Mouse (Mus musculus) ovary, postnatal 14 days (tissue): ENCODE measurements around the gene Ak7.

ENCODE experiments used
- DNase-seq: peaks from one replicate; pipeline ENCODE4 v3.0.0; 2022; ENCODE audit warnings: low spot score

Ak7 gene

DNA sequence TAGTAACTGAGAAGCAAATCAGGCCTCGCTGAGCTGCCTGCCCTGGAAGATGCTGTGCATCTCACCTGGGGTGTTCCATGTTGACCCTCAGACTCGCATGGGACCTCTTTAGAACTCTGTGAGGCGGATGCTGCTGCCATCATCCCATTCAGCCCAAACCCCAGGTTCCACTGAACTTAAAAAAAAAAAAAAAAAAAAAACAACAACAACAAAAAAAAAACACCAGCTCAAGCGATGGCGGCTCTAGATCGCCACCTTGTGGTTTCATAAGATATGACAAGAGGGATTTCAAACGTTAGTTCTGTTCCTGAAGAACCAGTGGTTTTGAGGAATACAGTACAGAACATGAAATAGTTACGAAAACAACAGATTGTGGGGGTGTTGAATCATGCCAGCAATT is 22.2 kb downstream of the Ak7 start:
- peak; percentile 16 for DNase-seq

- no peak for DNase-seq
Observed at GRCm38 (mm10) chr12:105730851-105731460, 25.2 kb downstream of the Ak7 start.

GRCm38 (mm10) chr12:105733370-105734159 is 27.8 kb downstream of the Ak7 start:
- DNase-seq: no peak

DNA sequence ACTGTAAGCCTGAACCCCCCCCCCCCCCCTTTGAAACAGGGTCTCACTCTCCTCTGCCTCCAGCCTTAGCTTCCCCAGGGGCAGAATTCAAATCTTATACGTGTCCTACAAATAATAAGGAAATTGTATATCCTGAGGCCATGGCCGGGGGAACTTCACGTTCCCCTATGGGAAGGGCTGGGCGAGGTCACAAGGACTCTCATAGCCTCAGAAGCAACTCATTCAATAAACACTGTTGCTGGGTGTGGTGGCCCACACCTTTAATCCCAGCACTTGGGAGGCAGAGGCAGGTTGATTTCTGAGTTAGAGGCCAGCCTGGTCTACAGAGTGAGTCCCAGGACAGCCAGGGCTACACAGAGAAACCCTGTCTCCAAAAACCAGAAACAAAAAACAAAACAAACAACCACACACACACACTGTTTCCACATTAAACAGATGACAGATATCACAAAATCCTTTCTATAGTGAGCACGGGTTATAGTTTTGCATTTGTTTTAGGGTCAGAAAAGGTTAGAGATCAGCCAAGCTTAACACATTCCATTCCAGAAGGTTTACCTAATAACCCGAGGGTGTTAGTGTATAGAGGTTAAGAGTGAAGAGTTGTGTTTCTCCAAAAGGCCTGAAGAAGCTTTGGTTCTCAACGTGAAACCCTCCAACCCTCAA is 29.6 kb downstream of the Ak7 start:
- no peak for DNase-seq

DNA sequence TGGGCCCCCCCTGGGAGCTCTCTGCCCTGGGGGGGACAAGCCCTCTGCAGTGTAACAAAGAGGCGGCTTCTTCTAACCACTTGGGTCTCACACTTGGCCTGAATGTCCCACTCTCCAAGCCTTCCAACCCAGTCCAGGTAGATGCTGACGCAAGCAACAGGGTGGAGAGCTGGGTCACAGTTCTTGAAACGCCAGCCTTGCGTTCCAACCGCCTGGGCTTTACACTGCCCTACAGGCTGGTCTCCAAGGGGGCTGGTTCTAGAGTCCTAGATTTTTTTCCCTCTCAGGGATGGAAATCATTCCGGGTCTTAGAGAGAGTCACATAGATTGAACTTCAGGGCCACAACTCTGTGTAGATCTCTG is 30.1 kb downstream of the Ak7 start:
- no peak for DNase-seq

GRCm38 (mm10) chr12:105738316-105739096 is 32.7 kb downstream of the Ak7 start:
- no peak for DNase-seq

GRCm38 (mm10) chr12:105739656-105740055 is 33.9 kb downstream of the Ak7 start:
- DNase-seq: no peak

- no peak for DNase-seq
Observed at GRCm38 (mm10) chr12:105748114-105748513, 42.3 kb downstream of the Ak7 start.

GRCm38 (mm10) chr12:105753813-105754212 is 48.0 kb downstream of the Ak7 start:
- DNase-seq: no peak

DNA sequence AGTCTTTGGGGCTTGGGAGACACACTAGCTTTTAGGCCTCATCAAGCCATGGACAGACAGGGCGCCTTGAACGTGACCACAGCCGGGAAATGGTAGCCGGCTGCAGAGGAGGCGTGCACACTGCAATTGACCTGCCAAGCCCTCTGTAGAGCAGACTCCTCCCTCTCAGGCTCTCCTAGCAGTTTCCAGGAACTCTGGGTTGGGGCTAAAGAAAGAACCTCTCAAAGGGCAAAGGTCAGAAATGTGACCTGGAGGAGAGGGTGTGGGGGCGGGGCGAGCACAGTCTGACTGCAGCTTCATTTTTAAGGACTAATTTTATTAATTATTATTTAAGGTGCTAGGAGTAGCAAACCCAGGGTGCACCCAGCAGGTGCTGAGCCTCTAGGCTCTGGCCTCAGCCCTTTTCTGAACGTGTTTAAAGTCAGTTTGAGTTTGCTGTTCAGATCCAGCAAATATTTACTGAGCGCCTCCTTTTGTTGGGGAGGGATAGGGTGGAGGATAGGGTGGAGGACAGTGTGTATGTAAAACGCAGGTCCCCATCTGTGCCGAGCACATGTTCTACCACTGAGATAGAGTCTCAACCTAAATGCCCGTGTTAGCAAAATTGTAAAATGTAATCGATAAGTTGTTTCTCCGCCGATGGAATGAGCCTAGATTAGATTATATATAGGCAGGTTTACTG is 52.2 kb downstream of the Ak7 start:
- no peak for DNase-seq

DNA sequence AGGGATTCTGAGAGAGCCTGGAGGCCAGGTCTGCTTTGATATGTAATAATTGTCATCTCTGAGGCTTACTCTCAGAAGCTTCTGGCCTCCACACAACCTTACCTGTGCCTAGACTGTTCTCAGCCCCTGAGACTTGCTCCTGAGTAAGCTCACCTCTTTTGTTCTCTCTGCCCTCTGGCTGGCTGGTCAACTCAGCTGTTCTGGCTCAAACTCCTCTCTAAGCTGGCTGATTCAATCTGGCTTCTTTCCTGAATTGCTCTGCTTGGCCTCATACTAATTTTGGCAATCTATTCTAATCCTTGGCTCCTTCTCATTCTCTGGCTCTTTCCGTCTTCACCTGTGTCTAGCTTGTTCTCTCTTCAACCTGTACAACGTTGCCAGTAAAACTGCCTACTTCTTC is 53.1 kb downstream of the Ak7 start:
- no peak for DNase-seq

DNA sequence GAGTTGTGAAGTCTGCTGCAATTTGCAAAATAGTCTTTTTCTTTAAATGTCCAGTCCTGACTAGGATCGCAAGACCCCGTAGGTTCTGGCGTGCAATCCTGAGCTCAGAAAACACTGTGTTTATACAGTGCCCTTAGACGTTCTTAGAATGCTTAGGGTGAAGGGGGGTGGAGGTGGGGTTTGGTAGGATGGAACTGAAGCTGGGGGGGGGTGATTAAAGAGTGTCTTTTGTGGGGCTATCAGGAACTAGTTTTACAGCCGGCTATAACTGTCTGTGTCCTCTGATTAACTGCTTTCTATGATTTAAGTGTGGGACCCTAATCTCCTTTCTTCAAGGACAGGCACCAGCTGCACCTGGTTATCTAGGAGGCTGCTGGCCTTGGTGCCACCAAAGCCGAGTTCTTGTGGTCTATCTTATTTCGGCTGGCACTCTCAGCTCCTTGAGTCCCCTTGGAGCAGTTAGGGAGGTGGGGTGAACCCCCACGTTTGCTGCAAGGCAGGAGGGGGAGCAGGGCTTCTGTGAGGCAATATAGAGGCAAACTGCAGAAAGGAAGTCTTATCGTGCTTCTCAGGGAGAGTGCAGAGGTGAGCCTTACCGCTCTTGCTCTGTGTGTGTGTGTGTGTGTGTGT is 54.2 kb downstream of the Ak7 start:
- no peak for DNase-seq

GRCm38 (mm10) chr12:105761171-105761570 is 55.4 kb downstream of the Ak7 start:
- DNase-seq: no peak

DNA sequence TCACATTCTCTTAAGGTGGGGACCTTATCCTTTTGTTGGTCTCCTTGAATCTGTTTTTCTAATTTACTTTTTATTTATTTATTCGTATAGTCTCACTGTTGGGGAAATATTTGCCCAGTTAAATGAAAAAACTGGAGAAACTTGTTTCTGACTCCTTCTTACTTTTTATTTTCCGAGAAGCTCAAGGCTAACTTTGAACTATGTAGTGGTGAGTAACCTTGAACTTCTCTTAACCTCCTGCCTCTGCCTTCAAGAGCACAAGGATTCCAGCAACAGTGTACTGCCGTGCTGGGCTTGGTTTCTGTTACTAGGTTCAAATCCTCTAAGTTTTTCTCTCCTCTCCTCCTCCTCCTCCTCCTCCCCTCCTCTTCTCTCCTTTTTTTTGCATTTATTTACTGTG is 55.9 kb downstream of the Ak7 start:
- DNase-seq: no peak

- DNase-seq: no peak
Observed at GRCm38 (mm10) chr12:105769700-105770099, 63.9 kb downstream of the Ak7 start.

GRCm38 (mm10) chr12:105774871-105775270 is 69.1 kb downstream of the Ak7 start:
- peak; percentile 31 for DNase-seq

DNA sequence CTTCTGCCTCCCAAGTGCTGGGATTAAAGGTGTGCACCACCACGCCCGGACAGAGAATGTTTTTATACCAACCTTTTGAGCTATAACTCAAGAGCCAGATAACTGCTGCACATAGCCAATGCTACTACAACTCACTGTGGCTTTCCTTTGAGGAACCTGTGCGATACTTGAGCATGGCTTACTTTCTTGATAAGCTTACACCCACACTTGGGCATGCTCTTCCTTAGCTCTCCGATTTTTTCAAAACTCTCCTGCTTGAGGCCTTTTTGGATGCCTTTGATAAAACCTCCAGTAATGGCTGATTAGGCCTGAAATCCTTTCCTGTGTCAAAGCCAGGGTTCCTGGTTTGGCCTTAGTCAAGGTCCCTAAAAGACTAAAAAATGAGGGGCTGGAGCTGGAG is 71.9 kb downstream of the Ak7 start:
- DNase-seq: no peak

- peak; percentile 74 for DNase-seq
Observed at GRCm38 (mm10) chr12:105784196-105784999, 78.6 kb downstream of the Ak7 start, which contains the start of gene Papola. Gene Papola (plus strand): TSS chr12:105784694.

DNA sequence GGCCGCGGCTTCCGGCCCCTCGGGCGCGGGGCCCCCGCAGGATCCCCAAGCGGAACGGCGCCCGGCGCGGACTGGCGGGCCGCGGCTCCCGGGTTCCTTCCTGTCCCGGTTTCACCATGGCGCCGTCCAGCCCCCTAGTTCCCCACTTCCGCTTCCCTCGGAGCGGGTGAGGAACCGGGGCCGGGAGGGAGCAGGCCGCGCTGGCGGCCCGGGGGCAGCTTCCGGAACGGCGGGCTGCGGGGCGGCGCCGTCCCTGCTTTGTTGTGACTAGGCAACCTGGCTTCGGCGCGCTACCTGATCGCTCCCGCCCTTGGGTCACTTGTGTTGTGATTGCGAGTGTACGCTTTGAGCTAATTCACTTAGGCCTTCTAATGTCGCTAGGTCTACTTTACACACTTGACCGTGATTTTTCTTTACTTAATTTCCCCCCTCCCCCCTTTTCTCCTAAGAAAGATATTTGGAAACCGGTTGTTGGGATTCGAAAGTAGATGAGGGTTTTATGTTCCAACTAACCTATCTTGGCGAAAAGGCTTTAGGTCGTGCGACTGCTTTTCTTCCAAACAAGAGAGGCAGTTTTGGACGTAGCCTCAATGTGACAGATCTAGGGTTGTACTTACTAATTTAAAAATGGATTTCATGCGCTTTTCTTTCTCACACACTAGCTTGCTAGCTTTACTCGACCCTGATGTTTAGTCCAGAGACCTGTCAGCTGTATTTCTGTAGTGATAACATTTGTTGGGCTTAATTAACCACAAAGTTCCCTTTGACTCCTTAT is 79.4 kb downstream of the Ak7 start:
- DNase-seq: peak; percentile 51

DNA sequence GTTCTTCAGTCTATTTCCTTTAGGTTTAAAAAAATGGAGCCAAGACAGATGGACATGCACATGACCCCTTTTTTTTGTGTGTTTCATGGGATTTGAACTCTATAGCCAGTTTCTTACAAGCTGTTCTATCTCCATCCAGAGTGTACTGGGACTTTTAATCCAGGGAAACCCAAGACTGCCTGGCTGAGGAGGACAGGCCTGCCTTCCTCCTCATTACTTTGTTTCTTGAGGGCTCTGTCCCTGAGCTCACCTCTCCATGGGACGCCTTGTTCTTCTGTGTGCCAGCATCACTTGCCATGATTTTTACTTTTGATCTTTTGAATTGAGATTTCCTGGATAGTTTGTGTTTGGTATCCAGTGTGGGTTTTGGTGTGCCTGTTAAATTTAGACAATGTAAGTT is 80.3 kb downstream of the Ak7 start:
- DNase-seq: no peak
